Mouse (Mus musculus): ENCODE measurements around the gene Tbc1d16.
"Not testable (repeated sequence)": the region's sequence is repeated elsewhere in the genome, so short reads cannot be mapped to it uniquely, and the experiment has no call there.

The Tbc1d16 gene

GRCm38 (mm10) chr11:119123522-119124319 lies 104.6 kb downstream of the Tbc1d16 start:
- DNase-seq (ENCODE audit: extremely low spot score, low read depth, low spot score): no peak

- no peak for DNase-seq (ENCODE audit: extremely low spot score, low read depth, low spot score)
These were observed 105.9 kb downstream of the Tbc1d16 start for GRCm38 (mm10) chr11:119122396-119122795.

DNA sequence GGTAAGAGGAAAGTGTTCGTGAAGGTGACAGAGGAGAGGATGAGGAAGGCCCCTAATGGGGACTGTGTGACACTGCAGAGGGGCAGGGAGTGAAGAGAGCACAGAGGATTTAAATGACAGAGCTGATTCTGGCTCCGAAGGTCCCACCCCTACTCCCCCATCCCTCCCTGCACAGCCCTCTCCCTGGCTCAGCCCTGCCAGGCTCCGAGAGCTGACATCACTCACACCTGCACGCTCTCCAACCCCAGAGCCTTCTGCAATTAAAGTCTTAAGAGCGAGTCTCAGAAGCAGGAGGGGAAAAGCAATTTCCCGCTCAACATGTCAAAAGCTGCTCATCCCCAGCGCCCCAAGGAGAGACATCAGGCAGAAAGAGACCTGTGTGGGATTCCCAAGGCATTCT lies 109.4 kb downstream of the Tbc1d16 start:
- DNase-seq (ENCODE audit: extremely low spot score, low read depth, low spot score): no peak

GRCm38 (mm10) chr11:119117945-119118344 lies 110.4 kb downstream of the Tbc1d16 start:
- DNase-seq (ENCODE audit: extremely low spot score, low read depth, low spot score): no peak

DNA sequence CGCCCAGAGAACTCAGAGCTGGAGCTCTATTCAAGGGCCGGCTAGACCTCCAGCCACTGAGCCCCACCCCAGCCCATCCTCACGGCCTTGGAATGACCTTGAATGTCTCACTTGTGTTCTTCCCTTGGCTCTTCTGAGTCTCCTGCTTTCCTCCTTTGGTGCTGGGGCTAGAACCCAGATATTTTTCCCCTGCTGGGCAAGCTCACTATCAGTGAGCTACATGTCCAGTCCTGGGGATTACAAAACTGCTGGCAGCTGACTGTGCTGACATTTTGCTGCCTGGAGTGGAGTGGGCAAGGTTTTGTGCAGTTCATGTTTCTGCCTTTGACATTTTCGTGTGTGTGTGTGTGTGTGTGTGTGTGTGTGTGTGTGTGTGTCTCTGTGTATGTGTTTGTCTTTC lies 111.3 kb downstream of the Tbc1d16 start:
- DNase-seq (ENCODE audit: extremely low spot score, low read depth, low spot score): no peak

- DNase-seq (ENCODE audit: extremely low spot score, low read depth, low spot score): no peak
These were observed 115.6 kb downstream of the Tbc1d16 start for GRCm38 (mm10) chr11:119112721-119113120.

DNA sequence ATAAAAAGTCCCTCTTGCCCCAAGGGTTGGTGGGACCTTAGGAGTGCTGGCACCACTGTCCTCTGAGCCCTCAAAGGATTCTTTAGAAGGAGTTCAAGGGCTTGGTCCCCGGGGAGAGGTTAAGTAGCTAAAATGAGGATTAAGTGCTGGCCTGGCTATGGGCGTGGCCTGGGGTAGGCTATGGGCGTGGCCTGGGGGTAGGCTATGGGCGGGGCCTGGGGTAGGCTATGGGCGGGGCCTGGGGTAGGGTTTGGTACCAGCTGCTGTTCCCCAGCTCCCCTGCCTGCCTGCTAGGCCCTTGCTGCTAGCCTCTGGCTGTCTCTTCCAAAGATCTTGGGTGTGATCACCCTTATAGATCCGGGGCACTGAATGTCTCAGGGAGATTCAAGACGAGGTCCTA lies 117.0 kb downstream of the Tbc1d16 start:
- DNase-seq (ENCODE audit: extremely low spot score, low read depth, low spot score): no peak

GRCm38 (mm10) chr11:119109415-119110071 lies 118.8 kb downstream of the Tbc1d16 start:
- DNase-seq (ENCODE audit: extremely low spot score, low read depth, low spot score): no peak

GRCm38 (mm10) chr11:119108573-119109263 lies 119.6 kb downstream of the Tbc1d16 start:
- no peak for DNase-seq (ENCODE audit: extremely low spot score, low read depth, low spot score)

DNA sequence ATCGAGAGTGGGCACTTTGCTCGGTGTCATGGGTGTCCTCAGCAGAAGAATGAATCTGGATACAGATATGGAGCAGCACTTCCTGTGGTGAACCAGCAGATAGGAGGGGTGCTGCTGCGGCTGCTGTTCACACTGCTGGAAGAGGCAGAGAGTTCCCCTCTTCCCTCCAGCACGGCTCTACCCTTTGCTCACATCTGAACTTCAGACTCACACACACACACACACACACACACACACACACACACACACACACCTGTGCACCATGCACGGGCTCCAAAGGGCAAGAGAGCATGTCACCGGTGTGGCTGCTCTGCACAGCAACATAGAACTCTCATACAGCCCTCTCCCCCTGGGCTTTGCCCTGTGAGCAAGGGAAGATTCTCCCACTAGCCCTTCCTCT lies 122.0 kb downstream of the Tbc1d16 start:
- DNase-seq (ENCODE audit: extremely low spot score, low read depth, low spot score): no peak

GRCm38 (mm10) chr11:119105748-119106147 lies 122.6 kb downstream of the Tbc1d16 start:
- no peak for DNase-seq (ENCODE audit: extremely low spot score, low read depth, low spot score)

DNA sequence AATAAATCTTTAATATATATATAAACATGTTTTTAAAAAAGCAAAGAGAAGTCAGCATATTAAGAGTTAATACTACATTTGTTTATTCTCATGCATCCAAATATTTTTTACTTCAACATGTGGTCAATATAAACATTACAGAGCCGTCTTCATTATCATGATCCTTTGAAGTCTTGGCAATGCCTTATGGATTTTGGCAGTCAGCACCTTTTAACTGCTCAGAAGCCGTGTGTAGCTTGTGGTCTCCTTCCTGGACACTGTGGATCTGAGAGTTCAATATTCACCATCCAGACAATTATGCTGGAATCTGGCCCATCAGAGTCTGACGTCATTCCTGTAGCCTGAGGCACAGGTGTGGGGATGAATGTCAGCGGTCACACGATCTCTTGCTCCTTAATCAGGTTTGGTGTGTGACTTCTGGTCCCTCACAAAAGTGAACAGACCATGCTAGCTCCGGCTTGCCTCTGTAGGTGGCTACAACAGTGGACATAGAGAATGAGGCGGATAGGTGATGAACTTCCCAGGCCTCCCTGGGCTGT lies 123.2 kb downstream of the Tbc1d16 start:
- DNase-seq (ENCODE audit: extremely low spot score, low read depth, low spot score): no peak

- no peak for DNase-seq (ENCODE audit: extremely low spot score, low read depth, low spot score)
These were observed 124.3 kb downstream of the Tbc1d16 start for GRCm38 (mm10) chr11:119103991-119104390.

- DNase-seq (ENCODE audit: extremely low spot score, low read depth, low spot score): not testable (repeated sequence)
These were observed 127.9 kb downstream of the Tbc1d16 start for GRCm38 (mm10) chr11:119100355-119100754.

- no peak for DNase-seq (ENCODE audit: extremely low spot score, low read depth, low spot score)
These were observed 130.1 kb downstream of the Tbc1d16 start for GRCm38 (mm10) chr11:119098202-119098601.

- no peak for DNase-seq (ENCODE audit: extremely low spot score, low read depth, low spot score)
These were observed 132.9 kb downstream of the Tbc1d16 start for GRCm38 (mm10) chr11:119095441-119095840.

GRCm38 (mm10) chr11:119093322-119093721 lies 135.0 kb downstream of the Tbc1d16 start:
- DNase-seq (ENCODE audit: extremely low spot score, low read depth, low spot score): no peak
